In the genomic region with DNA sequence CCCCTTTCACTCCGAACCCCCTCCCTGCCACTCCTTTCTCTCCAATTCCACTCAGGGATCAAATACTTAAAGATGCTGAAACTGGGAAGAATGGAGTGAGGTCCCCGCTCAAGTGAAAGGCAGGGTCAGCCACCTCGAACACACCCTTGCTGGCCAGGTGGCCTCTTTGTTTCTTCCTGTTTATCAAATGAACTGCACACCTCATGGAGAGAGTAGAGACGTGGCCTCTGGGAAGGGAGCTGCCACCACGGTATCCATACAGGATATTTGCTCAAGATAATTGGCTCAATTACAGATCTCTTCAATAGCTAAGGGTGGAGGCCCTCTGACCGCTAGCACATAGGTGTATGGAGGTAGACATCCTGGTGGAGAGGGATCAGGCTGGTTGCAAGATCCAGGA, we compare ENCODE assay signal across 31 mouse cellular contexts. TPM values are rescaled to one million over a fixed set of nuclear protein-coding genes. Genes with fewer than 3 reads are reported as not detected.
DNase-seq lines count a peak whose midpoint lies in the region; ATAC-seq and TF ChIP-seq lines count a peak whose summit lies in the region.
"Had no signal": no experiment of that assay in that cellular context is flagged by ENCODE, and none has a peak within 500 bp of the region (broad histone marks: within the 10 kb centered on the region; RNA-seq: fewer than 3 reads in every experiment).

No protein-coding gene starts in this region.

- H3K4me1 ChIP-seq in megakaryocyte, embryonic 14.5 days: peaks cover 47% of the 10 kb centered on the region
- 0 out of 2 replicates have a peak, but pooled peaks cover 4% of the 10 kb centered on the region for H3K4me1 ChIP-seq in intestine, embryonic 15.5 days (replicated peaks)
- H3K4me1 ChIP-seq in small intestine, adult 2 months (ENCODE audit: control insufficient read depth, insufficient read depth, insufficient read length, low read length): peaks cover 21% of the 10 kb centered on the region
- no peaks in the 10 kb centered on the region for H3K4me1 ChIP-seq in stomach, embryonic 16.5 days (ENCODE audit: control insufficient read depth, insufficient read depth, low read length)
- H3K4me1 ChIP-seq: embryonic facial prominence, embryonic 12.5 days; embryonic facial prominence, embryonic 15.5 days; forebrain, embryonic 12.5 days; forebrain, embryonic 15.5 days; heart, embryonic 13.5 days had no signal

- H3K9ac ChIP-seq in intestine, embryonic 15.5 days: no peak overlapping the region
- no peak overlapping the region for H3K9ac ChIP-seq in stomach, embryonic 16.5 days (ENCODE audit: low read length)
- H3K9ac ChIP-seq: embryonic facial prominence, embryonic 12.5 days; embryonic facial prominence, embryonic 15.5 days; forebrain, embryonic 12.5 days; forebrain, embryonic 15.5 days; heart, embryonic 13.5 days; hindbrain, embryonic 14.5 days had no signal

- WGBS in intestine, embryonic 15.5 days: 62% methylated on average over 6 of the region's 6 CpGs
- 25% methylated on average over 6 of the region's 6 CpGs for WGBS in small intestine, adult 2 months
- WGBS in stomach, embryonic 16.5 days: 54% methylated on average over 6 of the region's 6 CpGs

- DNase-seq in frontal cortex, postnatal 36 days (ENCODE audit: low spot score in 2 of 2): no peak
- no peak for DNase-seq in frontal cortex, postnatal 14 days (ENCODE audit: low spot score in 2 of 2)
- DNase-seq: adrenal gland, adult 2 months; adrenal gland, postnatal 36 days; B cell, adult 2 months; cerebellum, adult 18-20 months; cerebellum, adult 9-10 months; cerebellum, postnatal 14 days; gastrocnemius, adult 2 months; gastrocnemius, postnatal 14 days; heart, adult 2 months; heart, postnatal 14 days; heart, postnatal 4 days had no signal

- no peak for ATAC-seq in megakaryocyte, adult 5-6 weeks (ENCODE audit: poor library complexity, severe bottlenecking)
- ATAC-seq in intestine, embryonic 15.5 days: peak; percentile 32
- peak; percentile 45; the same call in 1 of the 2 replicates for ATAC-seq in stomach, embryonic 16.5 days (ENCODE audit: insufficient read depth, low FRiP score)
- no peak for ATAC-seq in granulocyte monocyte progenitor cell, adult 5-6 weeks (replicated peaks; ENCODE audit: poor library complexity, severe bottlenecking)
- ATAC-seq: forebrain, embryonic 15.5 days; hindbrain, postnatal 0 days; inflammation-experienced regulatory T-cells, adult 6 months had no signal

- H3K27ac ChIP-seq in intestine, embryonic 15.5 days: peak overlapping the region; percentile 57; the same call in 1 of the 2 replicates
- peak overlapping the region; percentile 88 for H3K27ac ChIP-seq in small intestine, adult 2 months (ENCODE audit: insufficient read depth, low read depth, low read length)
- peak overlapping the region; percentile 36 for H3K27ac ChIP-seq in stomach, embryonic 16.5 days (ENCODE audit: low read length)
- H3K27ac ChIP-seq: embryonic facial prominence, embryonic 12.5 days; embryonic facial prominence, embryonic 15.5 days; forebrain, embryonic 12.5 days; forebrain, embryonic 15.5 days; gastrocnemius, adult 2 months; heart, adult 2 months; heart, embryonic 10.5 days; heart, embryonic 13.5 days; hindbrain, embryonic 14.5 days; hindbrain, postnatal 0 days had no signal

- peaks cover 65% of the 10 kb centered on the region for H3K27me3 ChIP-seq in megakaryocyte, embryonic 14.5 days (replicated peaks)
- no peaks in the 10 kb centered on the region for H3K27me3 ChIP-seq in intestine, embryonic 15.5 days (replicated peaks)
- no peaks in the 10 kb centered on the region for H3K27me3 ChIP-seq in small intestine, adult 2 months (ENCODE audit: control insufficient read depth, insufficient read depth, low read length)
- peaks cover 6% of the 10 kb centered on the region; the same call in 1 of the 2 replicates for H3K27me3 ChIP-seq in stomach, embryonic 16.5 days (ENCODE audit: control insufficient read depth, insufficient read depth, low read length)
- H3K27me3 ChIP-seq: CH12.LX had no signal

- 0 out of 2 replicates have a peak overlapping the region, but pooled peaks have one; percentile 12 for H3K4me2 ChIP-seq in intestine, embryonic 15.5 days (replicated peaks)
- H3K4me2 ChIP-seq in stomach, embryonic 16.5 days (ENCODE audit: low read depth, low read length): no peak overlapping the region
- H3K4me2 ChIP-seq: embryonic facial prominence, embryonic 12.5 days; embryonic facial prominence, embryonic 15.5 days; forebrain, embryonic 12.5 days; forebrain, embryonic 15.5 days; heart, embryonic 13.5 days; hindbrain, embryonic 14.5 days had no signal

- peaks cover 14% of the 10 kb centered on the region for H3K9me3 ChIP-seq in megakaryocyte, embryonic 14.5 days
- no peaks in the 10 kb centered on the region for H3K9me3 ChIP-seq in intestine, embryonic 15.5 days
- no peaks in the 10 kb centered on the region for H3K9me3 ChIP-seq in stomach, embryonic 16.5 days (replicated peaks; ENCODE audit: control insufficient read depth, low read length)
- H3K9me3 ChIP-seq: embryonic facial prominence, embryonic 12.5 days; embryonic facial prominence, embryonic 15.5 days; forebrain, embryonic 12.5 days; forebrain, embryonic 15.5 days; heart, embryonic 10.5 days had no signal

- H3K4me3 ChIP-seq in megakaryocyte, embryonic 14.5 days (replicated peaks): peak overlapping the region; percentile 50
- no peak overlapping the region for H3K4me3 ChIP-seq in intestine, embryonic 15.5 days (replicated peaks)
- no peak overlapping the region for H3K4me3 ChIP-seq in small intestine, adult 2 months (ENCODE audit: low read depth, low read length)
- no peak overlapping the region for H3K4me3 ChIP-seq in stomach, embryonic 16.5 days (replicated peaks; ENCODE audit: low read length)
- H3K4me3 ChIP-seq: embryonic facial prominence, embryonic 12.5 days; embryonic facial prominence, embryonic 15.5 days; erythroblast, embryonic 14.5 days; forebrain, embryonic 12.5 days; forebrain, embryonic 15.5 days; gastrocnemius, adult 2 months; heart, adult 2 months; heart, embryonic 10.5 days; heart, embryonic 13.5 days had no signal

- no peak for TF ChIP-seq POLR2A in small intestine, adult 2 months (IDR thresholded peaks at IDR 0.05; ENCODE audit: low read depth, low read length)

- TF ChIP-seq CTCF in small intestine, adult 2 months (IDR thresholded peaks at IDR 0.05; ENCODE audit: extremely low read depth, insufficient read length, insufficient replicate concordance, low read depth, low read length): no peak

- peaks cover 33% of the 10 kb centered on the region for H3K36me3 ChIP-seq in megakaryocyte, embryonic 14.5 days (replicated peaks; ENCODE audit: low read length)
- H3K36me3 ChIP-seq in intestine, embryonic 15.5 days: 0 out of 2 replicates have a peak, but pooled peaks cover 2% of the 10 kb centered on the region
- peaks cover 31% of the 10 kb centered on the region for H3K36me3 ChIP-seq in small intestine, adult 2 months (ENCODE audit: control insufficient read depth, insufficient read depth, low read length)
- H3K36me3 ChIP-seq in stomach, embryonic 16.5 days (ENCODE audit: control insufficient read depth, insufficient read depth, low read length): no peaks in the 10 kb centered on the region
- H3K36me3 ChIP-seq: embryonic facial prominence, embryonic 12.5 days; embryonic facial prominence, embryonic 15.5 days; forebrain, embryonic 12.5 days; forebrain, embryonic 15.5 days; G1E; heart, embryonic 10.5 days; heart, embryonic 13.5 days had no signal

RNA-seq across cellular contexts. Expression of gene Galnt6, which starts 6.6 kb away (rescaled TPM):
- 2.3 TPM in 1 of 2 replicates, not detected in the other for polyA plus RNA-seq in megakaryocyte, embryonic 14.5 days (2012; ENCODE audit: insufficient read depth, low replicate concordance)
- 3.6 and 4.2 TPM in 2 replicates for total RNA-seq in megakaryocyte, adult 5-6 weeks (2015)
- 9.6 and 11.4 TPM in 2 replicates for total RNA-seq in megakaryocyte, adult 5-6 weeks (2017)
- polyA plus RNA-seq in intestine, embryonic 15.5 days (2015; fragmentation: Nextera tagmentation; extraction: Ambion mirVana): 4.2 and 4.3 TPM in 2 replicates
- polyA plus RNA-seq in small intestine, adult 2 months (2012; rRNA removed): 35.2 and 73.0 TPM in 2 replicates
- polyA plus RNA-seq in stomach, embryonic 16.5 days (2015; fragmentation: Nextera tagmentation; extraction: Ambion mirVana): 6.9 and 8.7 TPM in 2 replicates
- 25.4 and 27.4 TPM in 2 replicates for total RNA-seq in granulocyte monocyte progenitor cell, adult 5-6 weeks (2014; fragmentation: Nextera tagmentation)
- total RNA-seq in granulocyte monocyte progenitor cell, adult 5-6 weeks (2017): 32.5 and 44.6 TPM in 2 replicates

RNA-seq across cellular contexts. Expression of gene Cela1, which starts 34.8 kb away (rescaled TPM):
- 12.5 and 23.0 TPM in 2 replicates for polyA plus RNA-seq in megakaryocyte, embryonic 14.5 days (2012; ENCODE audit: insufficient read depth, low replicate concordance)
- 3.5 and 6.2 TPM in 2 replicates for total RNA-seq in megakaryocyte, adult 5-6 weeks (2015)
- total RNA-seq in megakaryocyte, adult 5-6 weeks (2017): 1.8 and 4.2 TPM in 2 replicates
- polyA plus RNA-seq in intestine, embryonic 15.5 days (2015; fragmentation: Nextera tagmentation; extraction: Ambion mirVana): 104 and 271 TPM in 2 replicates
- 55.9 and 26,246 TPM in 2 replicates for polyA plus RNA-seq in small intestine, adult 2 months (2012; rRNA removed)
- polyA plus RNA-seq in stomach, embryonic 16.5 days (2015; fragmentation: Nextera tagmentation; extraction: Ambion mirVana): 250 and 388 TPM in 2 replicates
- total RNA-seq in granulocyte monocyte progenitor cell, adult 5-6 weeks (2014; fragmentation: Nextera tagmentation): 4.7 and 7.9 TPM in 2 replicates
- total RNA-seq in granulocyte monocyte progenitor cell, adult 5-6 weeks (2017): 2.3 and 2.5 TPM in 2 replicates
- total RNA-seq: gastrocnemius, adult 2 months; gastrocnemius, postnatal 14 days; heart, postnatal 4 days had no signal
- polyA plus RNA-seq: forebrain, embryonic 12.5 days had no signal

RNA-seq across cellular contexts. Expression of gene Slc4a8, which starts 39.0 kb away (rescaled TPM):
- 0.02 TPM in 1 of 2 replicates, not detected in the other for polyA plus RNA-seq in megakaryocyte, embryonic 14.5 days (2012; ENCODE audit: insufficient read depth, low replicate concordance)
- 0.16 and 4.0 TPM in 2 replicates for total RNA-seq in megakaryocyte, adult 5-6 weeks (2015)
- total RNA-seq in megakaryocyte, adult 5-6 weeks (2017): 1.8 and 2.3 TPM in 2 replicates
- 4.4 and 5.0 TPM in 2 replicates for polyA plus RNA-seq in intestine, embryonic 15.5 days (2015; fragmentation: Nextera tagmentation; extraction: Ambion mirVana)
- polyA plus RNA-seq in small intestine, adult 2 months (2012; rRNA removed): 0.51 and 0.98 TPM in 2 replicates
- 3.9 and 4.7 TPM in 2 replicates for polyA plus RNA-seq in stomach, embryonic 16.5 days (2015; fragmentation: Nextera tagmentation; extraction: Ambion mirVana)
- total RNA-seq in granulocyte monocyte progenitor cell, adult 5-6 weeks (2014; fragmentation: Nextera tagmentation): 11.3 and 23.0 TPM in 2 replicates
- 26.9 and 34.5 TPM in 2 replicates for total RNA-seq in granulocyte monocyte progenitor cell, adult 5-6 weeks (2017)
- polyA plus RNA-seq: G1E had no signal

RNA-seq across cellular contexts. Expression of gene Bin2, which starts 53.2 kb away (rescaled TPM):
- 2,082 and 2,619 TPM in 2 replicates for polyA plus RNA-seq in megakaryocyte, embryonic 14.5 days (2012; ENCODE audit: insufficient read depth, low replicate concordance)
- 309 and 324 TPM in 2 replicates for total RNA-seq in megakaryocyte, adult 5-6 weeks (2015)
- total RNA-seq in megakaryocyte, adult 5-6 weeks (2017): 275 and 304 TPM in 2 replicates
- polyA plus RNA-seq in intestine, embryonic 15.5 days (2015; fragmentation: Nextera tagmentation; extraction: Ambion mirVana): 6.7 and 7.2 TPM in 2 replicates
- 6.6 and 13.0 TPM in 2 replicates for polyA plus RNA-seq in small intestine, adult 2 months (2012; rRNA removed)
- 6.0 and 6.3 TPM in 2 replicates for polyA plus RNA-seq in stomach, embryonic 16.5 days (2015; fragmentation: Nextera tagmentation; extraction: Ambion mirVana)
- 114 TPM in 2 replicates for total RNA-seq in granulocyte monocyte progenitor cell, adult 5-6 weeks (2014; fragmentation: Nextera tagmentation)
- total RNA-seq in granulocyte monocyte progenitor cell, adult 5-6 weeks (2017): 98.3 and 98.8 TPM in 2 replicates

Comparison
In these comparisons a context has a peak if more than half of its experiments do, and no peak if none do; other contexts are left out.
1. ATAC-seq: peak in intestine, embryonic 15.5 days (single experiment) and stomach, embryonic 16.5 days (single experiment); none in megakaryocyte, adult 5-6 weeks (single experiment) and granulocyte monocyte progenitor cell, adult 5-6 weeks (single experiment).
2. H3K27ac ChIP-seq: peak in every context shown above with its lines; median percentile 88 in small intestine, adult 2 months; 57 in intestine, embryonic 15.5 days; 36 in stomach, embryonic 16.5 days.